Mouse (Mus musculus) liver, embryonic 14.5 days (tissue): ENCODE results near the gene Hinfp. TPM values are rescaled to one million over a fixed set of nuclear protein-coding genes. Genes with fewer than 3 reads are reported as not detected.

Experiments used
- ATAC-seq: fragments of 200-750 bp; cut with Nextera tagmentation; 2 replicates; pipeline ENCODE4 v1.8.0; 2017; ENCODE audit warnings: moderate number of reproducible peaks, mild to moderate bottlenecking, moderate library complexity; ENCODE audit not compliant: insufficient read depth
- DNase-seq, 3 experiments: peaks; one replicate each; pipeline ENCODE4 v3.0.0-alpha.2; 2012 to 2013; ENCODE audit warnings: low read depth in 3 of 3, low spot score in 3 of 3
- H3K27ac ChIP-seq: fragments of 300-500 bp; sonication (generic); 2 replicates; pipeline ENCODE4 v1.5.1; 2014; ENCODE audit warnings: moderate library complexity, mild to moderate bottlenecking, control low read depth, inconsistent platforms
- H3K27me3 ChIP-seq: fragments of 300-500 bp; sonication (generic); 2 replicates; pipeline ENCODE4 v1.6.1; 2014; ENCODE audit warnings: mild to moderate bottlenecking, low read length, moderate library complexity; ENCODE audit not compliant: control insufficient read depth, insufficient read depth
- H3K36me3 ChIP-seq: fragments of 300-500 bp; sonication (generic); replicated peaks from 2 replicates; pipeline ENCODE4 v1.6.1; 2014; ENCODE audit warnings: low read depth; ENCODE audit not compliant: control insufficient read depth, insufficient read depth
- H3K4me1 ChIP-seq, 2 experiments: fragments of 200-500 bp in 1 of 2; fragments of 300-500 bp in 1 of 2; sonication (generic) in 1 of 2; replicated peaks; 2 replicates each; pipeline ENCODE4 v1.6.1; 2012 to 2014; ENCODE audit warnings: antibody characterized with exemption in 1 of 2, inconsistent platforms in 1 of 2, low read length in 1 of 2; ENCODE audit not compliant: control insufficient read depth in 2 of 2, insufficient read depth in 2 of 2
- H3K4me2 ChIP-seq: fragments of 300-500 bp; sonication (generic); 2 replicates; pipeline ENCODE4 v1.6.1; 2014; ENCODE audit warnings: low read depth, mild to moderate bottlenecking, control low read depth, moderate library complexity
- H3K4me3 ChIP-seq, 2 experiments: fragments of 200-500 bp in 1 of 2; fragments of 300-500 bp in 1 of 2; sonication (generic) in 1 of 2; 2 replicates each; pipeline ENCODE4 v1.5.1; 2012 to 2014; ENCODE audit warnings: low read depth in 2 of 2, low read length in 2 of 2, mild to moderate bottlenecking in 2 of 2, control low read depth in 1 of 2, inconsistent platforms in 1 of 2, moderate library complexity in 1 of 2; ENCODE audit not compliant: insufficient read depth in 1 of 2
- H3K9ac ChIP-seq: fragments of 300-500 bp; sonication (generic); replicated peaks from 2 replicates; pipeline ENCODE4 v1.6.1; 2014; ENCODE audit warnings: mild to moderate bottlenecking, control low read depth, moderate library complexity
- H3K9me3 ChIP-seq: fragments of 300-500 bp; sonication (generic); 2 replicates; pipeline ENCODE4 v1.6.1; 2016; ENCODE audit warnings: low read length, mixed read lengths; ENCODE audit not compliant: control insufficient read depth
- CTCF ChIP-seq: IDR thresholded peaks from 2 replicates; pipeline ENCODE4 v1.5.1; 2016; ENCODE audit warnings: antibody characterized with exemption, low read depth, control low read depth
- EP300 ChIP-seq: IDR thresholded peaks from 2 replicates; pipeline ENCODE4 v1.6.1; 2016; ENCODE audit warnings: antibody characterized with exemption, low read depth
- WGBS: fragments of 180-500 bp; shearing (Covaris S2); extraction: QIAGEN DNeasy Blood & Tissue Kit; methylation state at CpG from one replicate; pipeline ENCODE4 v1.1.7; 2014; ENCODE audit not compliant: insufficient replicate concordance; 5-methylcytosine and 5-hydroxymethylcytosine counted together
- polyA plus RNA-seq, 2 experiments: library from polyadenylated mRNA; depleted of rRNA in 1 of 2; stranded (reverse) in 1 of 2; unstranded in 1 of 2; fragments of >200 nt; fragmentation: Nextera tagmentation in 1 of 2; extraction: Ambion mirVana in 1 of 2; gene quantifications; 2 replicates each; pipeline versions ENCODE4 v1.2.1 to v1.2.3; 2012 to 2014

Hinfp gene
- polyA plus RNA-seq, 2 experiments: 8.3 to 13.8 TPM

- H3K36me3 ChIP-seq: peaks cover 40% of the 10 kb centered on the region
- TF ChIP-seq CTCF (no peak), EP300 (no peak)
- no peaks in the 10 kb centered on the region for H3K27me3 ChIP-seq
- no peaks in the 10 kb centered on the region for H3K9me3 ChIP-seq
- peak overlapping the region; percentile 96 for H3K27ac ChIP-seq
- 3% methylated on average over 6 of the region's 6 CpGs for WGBS
- ATAC-seq: peak; percentile 44
- H3K4me2 ChIP-seq: peak overlapping the region; percentile 88
- peaks cover 16 to 26% of the 10 kb centered on the region in 2 experiments for H3K4me1 ChIP-seq
- peak overlapping the region; percentile 94 for H3K9ac ChIP-seq
- H3K4me3 ChIP-seq: peak overlapping the region; percentile 78 to 85
- DNase-seq: peak in 2 of 3 experiments; percentile 52 to 65
Observed at GRCm38 (mm10) chr9:44286256-44286850, 19.1 kb downstream of the Hinfp start.

- WGBS: 79% methylated on average over 5 of the region's 5 CpGs
- H3K9ac ChIP-seq: no peak overlapping the region
- no peak overlapping the region for H3K27ac ChIP-seq
- DNase-seq: no peak
- no peaks in the 10 kb centered on the region for H3K9me3 ChIP-seq
- H3K4me2 ChIP-seq: no peak overlapping the region
- H3K36me3 ChIP-seq: peaks cover 61% of the 10 kb centered on the region
- ATAC-seq: no peak
- H3K27me3 ChIP-seq: no peaks in the 10 kb centered on the region
- peaks cover 4 to 20% of the 10 kb centered on the region in 2 experiments for H3K4me1 ChIP-seq
- H3K4me3 ChIP-seq: no peak overlapping the region
- no peak for TF ChIP-seq CTCF
- TF ChIP-seq EP300: no peak
Observed at GRCm38 (mm10) chr9:44283183-44283582, 22.3 kb downstream of the Hinfp start.

- Histone ChIP-seq H3K27ac (no peak overlapping the region), H3K27me3 (no peaks in the 10 kb centered on the region), H3K9ac (no peak overlapping the region), H3K4me3 (no peak overlapping the region), H3K4me2 (no peak overlapping the region), H3K9me3 (no peaks in the 10 kb centered on the region), H3K36me3 (peaks cover 19% of the 10 kb centered on the region; the same call in 1 of the 2 replicates), H3K4me1 (peaks cover 3 to 18% of the 10 kb centered on the region in 2 experiments; a peak in 2 of 4 replicates)
- DNase-seq (no peak), ATAC-seq (no peak)
- TF ChIP-seq CTCF (no peak), EP300 (no peak)
- 91% methylated on average over 4 of the region's 4 CpGs for WGBS
Observed at GRCm38 (mm10) chr9:44269973-44270372, 35.5 kb downstream of the Hinfp start.

GRCm38 (mm10) chr9:44269077-44269476 lies 36.4 kb downstream of the Hinfp start:
- 69% methylated on average over 3 of the region's 3 CpGs for WGBS
- no peak overlapping the region for H3K27ac ChIP-seq
- DNase-seq: peak in 1 of 3 experiments; percentile 47

GRCm38 (mm10) chr9:44268432-44268831 lies 37.0 kb downstream of the Hinfp start, which contains the start of gene Nlrx1:
Gene Nlrx1, minus strand, starts transcription at chr9:44268599.
- peak; percentile 70 for ATAC-seq
- Histone ChIP-seq H3K27ac (peak within 1 kb of the TSS; percentile 3; the same call in 1 of the 2 replicates), H3K27me3 (no peaks in the 10 kb centered on the region), H3K9me3 (no peaks in the 10 kb centered on the region), H3K4me1 (peaks cover 3 to 18% of the 10 kb centered on the region in 2 experiments; a peak in 2 of 4 replicates), H3K9ac (peak within 1 kb of the TSS; percentile 75), H3K36me3 (peaks cover 7% of the 10 kb centered on the region; the same call in 1 of the 2 replicates), H3K4me3 (peak within 1 kb of the TSS; percentile 45 to 59), H3K4me2 (peak within 1 kb of the TSS; percentile 72)
- TF ChIP-seq EP300 (no peak), CTCF (no peak)
- peak in 1 of 3 experiments; percentile 66 for DNase-seq
- 10% methylated on average over 6 of the region's 6 CpGs for WGBS

More at GRCm38 (mm10) chr9:44269077-44269476, 36.4 kb downstream of the Hinfp start:
- TF ChIP-seq CTCF: peak; percentile 81
- TF ChIP-seq EP300: no peak
- peaks cover 11% of the 10 kb centered on the region; the same call in 1 of the 2 replicates for H3K36me3 ChIP-seq
- ATAC-seq: no peak
- H3K4me2 ChIP-seq: no peak overlapping the region; the same call in 1 of the 2 replicates
- H3K9ac ChIP-seq: no peak overlapping the region
- no peaks in the 10 kb centered on the region for H3K9me3 ChIP-seq
- H3K27me3 ChIP-seq: no peaks in the 10 kb centered on the region
- peaks cover 3 to 18% of the 10 kb centered on the region in 2 experiments; a peak in 2 of 4 replicates for H3K4me1 ChIP-seq
- no peak overlapping the region for H3K4me3 ChIP-seq
